Mouse (Mus musculus): ENCODE measurements around the gene Adora3. TPM values are rescaled to one million over a fixed set of nuclear protein-coding genes. Genes with fewer than 3 reads are reported as not detected.
"Not testable (repeated sequence)": the region's sequence is repeated elsewhere in the genome, so short reads cannot be mapped to it uniquely, and the experiment has no call there.

Adora3 gene
- polyA plus RNA-seq, 1 experiment from 2014 or later, result 0.90 TPM

- Histone ChIP-seq H3K27ac (no peak overlapping the region), H3K9me3 (no peaks in the 10 kb centered on the region), H3K4me2 (replicated peaks) (no peak overlapping the region), H3K4me1 (no peaks in the 10 kb centered on the region), H3K27me3 (no peaks in the 10 kb centered on the region), H3K4me3 (no peak overlapping the region), H3K36me3 (no peaks in the 10 kb centered on the region), H3K9ac (no peak overlapping the region)
- 87% methylated on average over 4 of the region's 4 CpGs for whole genome bisulfite sequencing
- ATAC-seq (ENCODE audit: low FRiP score, low read depth), result no peak
Observed at GRCm38 (mm10) chr3:105908976-105909375, 38.3 kb downstream of the Adora3 start.

- Histone ChIP-seq H3K27ac (no peak overlapping the region), H3K27me3 (no peaks in the 10 kb centered on the region), H3K4me3 (no peak overlapping the region), H3K9me3 (no peaks in the 10 kb centered on the region), H3K36me3 (no peaks in the 10 kb centered on the region), H3K4me2 (replicated peaks) (no peak overlapping the region), H3K9ac (no peak overlapping the region), H3K4me1 (no peaks in the 10 kb centered on the region)
- WGBS, result 81% methylated on average over 11 of the region's 11 CpGs
- ATAC-seq (ENCODE audit: low FRiP score, low read depth), result no peak
Observed at GRCm38 (mm10) chr3:105910519-105911190, 40.0 kb downstream of the Adora3 start.

GRCm38 (mm10) chr3:105912097-105912880 lies 41.6 kb downstream of the Adora3 start:
- no peaks in the 10 kb centered on the region for H3K4me1 ChIP-seq
- 71% methylated on average over 9 of the region's 9 CpGs for WGBS
- H3K4me3 ChIP-seq, result no peak overlapping the region
- no peak overlapping the region for H3K4me2 ChIP-seq (replicated peaks)
- H3K27me3 ChIP-seq, result no peaks in the 10 kb centered on the region
- no peak overlapping the region for H3K9ac ChIP-seq
- H3K36me3 ChIP-seq, result no peaks in the 10 kb centered on the region
- no peak for ATAC-seq (ENCODE audit: low FRiP score, low read depth)
- H3K9me3 ChIP-seq, result no peaks in the 10 kb centered on the region
- H3K27ac ChIP-seq, result no peak overlapping the region

GRCm38 (mm10) chr3:105913839-105914681 lies 43.4 kb downstream of the Adora3 start:
- Histone ChIP-seq H3K27me3 (no peaks in the 10 kb centered on the region), H3K4me3 (no peak overlapping the region), H3K27ac (no peak overlapping the region), H3K4me2 (replicated peaks) (no peak overlapping the region), H3K36me3 (no peaks in the 10 kb centered on the region), H3K9ac (no peak overlapping the region), H3K9me3 (no peaks in the 10 kb centered on the region), H3K4me1 (no peaks in the 10 kb centered on the region)
- WGBS, result 67% methylated on average over 10 of the region's 10 CpGs
- no peak for ATAC-seq (ENCODE audit: low FRiP score, low read depth)

GRCm38 (mm10) chr3:105915281-105915680 lies 44.6 kb downstream of the Adora3 start:
- Histone ChIP-seq H3K27me3 (no peaks in the 10 kb centered on the region), H3K4me1 (no peaks in the 10 kb centered on the region), H3K9me3 (no peaks in the 10 kb centered on the region), H3K4me3 (no peak overlapping the region), H3K27ac (no peak overlapping the region), H3K36me3 (no peaks in the 10 kb centered on the region), H3K9ac (no peak overlapping the region), H3K4me2 (replicated peaks) (no peak overlapping the region)
- WGBS, result 34% methylated on average over 1 of the region's 1 CpGs
- no peak for ATAC-seq (ENCODE audit: low FRiP score, low read depth)

- H3K9ac ChIP-seq; H3K27ac ChIP-seq; H3K4me2 ChIP-seq (replicated peaks); ATAC-seq (ENCODE audit: low FRiP score, low read depth); H3K4me3 ChIP-seq; H3K4me1 ChIP-seq; H3K36me3 ChIP-seq; H3K27me3 ChIP-seq; H3K9me3 ChIP-seq: not testable (repeated sequence)
Observed at GRCm38 (mm10) chr3:105916455-105916854, 45.8 kb downstream of the Adora3 start.

GRCm38 (mm10) chr3:105917656-105918354 lies 47.1 kb downstream of the Adora3 start:
- no peak overlapping the region for H3K27ac ChIP-seq
- no peaks in the 10 kb centered on the region for H3K36me3 ChIP-seq
- no peak overlapping the region for H3K4me3 ChIP-seq
- WGBS, result 59% methylated on average over 10 of the region's 10 CpGs
- no peaks in the 10 kb centered on the region for H3K4me1 ChIP-seq
- no peak overlapping the region for H3K9ac ChIP-seq
- no peak for ATAC-seq (ENCODE audit: low FRiP score, low read depth)
- H3K9me3 ChIP-seq, result no peaks in the 10 kb centered on the region
- no peaks in the 10 kb centered on the region for H3K27me3 ChIP-seq
- H3K4me2 ChIP-seq (replicated peaks), result no peak overlapping the region

- H3K4me2 ChIP-seq (replicated peaks), result no peak overlapping the region
- H3K9ac ChIP-seq, result no peak overlapping the region
Observed at GRCm38 (mm10) chr3:105918355-105918745, 47.7 kb downstream of the Adora3 start.

GRCm38 (mm10) chr3:105920743-105921142 lies 50.1 kb downstream of the Adora3 start:
- not testable (repeated sequence) for ATAC-seq (ENCODE audit: low FRiP score, low read depth); H3K4me1 ChIP-seq; H3K27me3 ChIP-seq; H3K4me2 ChIP-seq (replicated peaks); H3K9me3 ChIP-seq; H3K4me3 ChIP-seq; H3K9ac ChIP-seq; H3K27ac ChIP-seq; H3K36me3 ChIP-seq

More at GRCm38 (mm10) chr3:105918355-105918745, 47.7 kb downstream of the Adora3 start:
- Histone ChIP-seq H3K27me3 (no peaks in the 10 kb centered on the region), H3K4me1 (no peaks in the 10 kb centered on the region), H3K36me3 (no peaks in the 10 kb centered on the region), H3K9me3 (no peaks in the 10 kb centered on the region), H3K27ac (no peak overlapping the region), H3K4me3 (no peak overlapping the region)
- no peak for ATAC-seq (ENCODE audit: low FRiP score, low read depth)
- WGBS, result 71% methylated on average over 3 of the region's 3 CpGs

- no peaks in the 10 kb centered on the region for H3K9me3 ChIP-seq
- H3K27ac ChIP-seq, result no peak overlapping the region
- no peaks in the 10 kb centered on the region for H3K27me3 ChIP-seq
- no peak overlapping the region for H3K9ac ChIP-seq
- H3K4me1 ChIP-seq, result no peaks in the 10 kb centered on the region
- ATAC-seq (ENCODE audit: low FRiP score, low read depth), result no peak
- 82% methylated on average over 2 of the region's 2 CpGs for WGBS
- no peak overlapping the region for H3K4me3 ChIP-seq
- no peak overlapping the region for H3K4me2 ChIP-seq (replicated peaks)
- no peaks in the 10 kb centered on the region for H3K36me3 ChIP-seq
Observed at GRCm38 (mm10) chr3:105921959-105922358, 51.3 kb downstream of the Adora3 start.

GRCm38 (mm10) chr3:105924616-105925015 lies 54.0 kb downstream of the Adora3 start:
- H3K27me3 ChIP-seq, result no peaks in the 10 kb centered on the region
- no peaks in the 10 kb centered on the region for H3K9me3 ChIP-seq
- H3K36me3 ChIP-seq, result no peaks in the 10 kb centered on the region
- no peak overlapping the region for H3K9ac ChIP-seq
- no peak overlapping the region for H3K4me3 ChIP-seq
- 88% methylated on average over 9 of the region's 9 CpGs for WGBS
- no peak for ATAC-seq (ENCODE audit: low FRiP score, low read depth)
- H3K27ac ChIP-seq, result no peak overlapping the region
- H3K4me2 ChIP-seq (replicated peaks), result no peak overlapping the region
- no peaks in the 10 kb centered on the region for H3K4me1 ChIP-seq
